Mouse (Mus musculus): ENCODE results near the gene Tmem106a.

GRCm38 (mm10) chr11:101551751-101552475 is 30.1 kb upstream of the Tmem106a start, which contains the start of the genes Brca1 and Nbr1:
- TF ChIP-seq CTCF (IDR thresholded peaks at IDR 0.05; ENCODE audit: borderline replicate concordance, insufficient read depth, low read depth, low read length) (no peak), POLR2A (IDR thresholded peaks at IDR 0.05; ENCODE audit: borderline replicate concordance, insufficient read depth, low read length) (no peak)

Measured in cerebellum, adult 2 months (tissue).